Mouse (Mus musculus): Measurements from ENCODE around the gene Slc8a1.

The Slc8a1 gene

GRCm38 (mm10) chr17:81738311-81738755, at the start of gene Slc8a1:
Gene Slc8a1, minus strand, starts transcription at chr17:81738377.
- CTCF ChIA-PET, result no interaction called here

GRCm38 (mm10) chr17:81787350-81787749, 49.2 kb upstream of the Slc8a1 start:
- CTCF ChIA-PET, result no interaction called here
- POLR2A ChIA-PET, result no interaction called here

More at GRCm38 (mm10) chr17:81738311-81738755, at the start of gene Slc8a1:
- POLR2A ChIA-PET, result no interaction called here

DNA sequence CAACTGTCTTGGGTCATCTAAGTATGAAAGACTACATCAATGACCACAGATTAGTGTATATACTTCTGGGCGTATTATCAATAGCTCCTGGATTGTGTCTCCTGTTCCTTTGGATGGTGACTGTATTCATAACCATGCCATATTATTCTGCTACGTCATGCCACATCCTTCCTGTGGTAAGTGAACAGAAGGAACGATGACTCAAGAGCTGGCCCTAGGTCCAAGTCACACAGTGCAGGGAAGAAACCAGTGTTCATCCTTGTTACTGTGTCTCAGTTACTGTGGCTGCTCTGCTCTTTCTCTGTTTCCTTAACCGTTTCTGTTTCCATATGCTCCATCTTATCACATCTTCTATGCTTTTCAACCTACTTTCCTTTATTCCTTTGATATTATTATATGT, 44.1 kb upstream of the Slc8a1 start:
- POLR2A ChIA-PET, result no interaction called here
- CTCF ChIA-PET, result no interaction called here

DNA sequence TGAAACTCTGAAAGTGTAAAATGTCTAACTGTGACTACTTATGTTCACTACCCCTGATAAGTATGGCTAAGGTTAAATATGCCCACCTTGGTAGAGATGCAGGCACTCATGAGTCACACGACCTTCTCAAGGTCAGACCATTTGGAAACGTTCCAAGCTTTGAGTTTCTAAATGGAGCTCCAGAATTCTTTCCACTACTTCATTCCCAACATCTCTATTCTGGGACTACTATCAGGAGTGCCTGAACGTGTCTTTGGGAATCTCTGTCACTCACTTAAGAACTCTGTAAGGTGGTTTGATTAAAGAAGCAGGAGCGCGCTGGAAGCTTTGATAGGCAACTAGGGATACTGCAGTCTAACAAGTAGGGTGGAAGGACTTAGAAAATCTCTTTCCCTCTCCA, 43.3 kb upstream of the Slc8a1 start:
- POLR2A ChIA-PET, result interaction anchor here in 1 of 4 experiments (0.7 kb wide), 1 partner anchor 338 kb away, joined by 3 read pairs; no protein-coding TSS in a partner anchor
- CTCF ChIA-PET, result no interaction called here

DNA sequence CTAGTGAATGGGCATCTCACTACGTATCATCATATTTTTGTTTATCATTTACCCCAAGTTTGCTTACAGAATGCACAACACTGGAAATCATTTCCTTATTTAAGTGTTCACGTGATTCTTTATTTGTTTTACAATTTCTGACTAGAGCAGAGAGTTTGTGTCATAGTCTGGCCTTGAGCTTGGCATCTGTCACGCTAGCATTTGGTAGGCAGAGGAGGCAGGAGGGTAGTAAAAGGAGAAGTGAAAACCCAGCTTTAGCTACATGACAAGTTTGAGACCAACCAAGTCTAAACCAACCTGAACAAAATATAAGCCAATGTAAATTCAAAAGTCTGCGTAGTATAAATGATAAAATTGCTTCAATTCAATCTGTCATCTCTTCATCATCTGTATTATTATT, 41.7 kb upstream of the Slc8a1 start:
- CTCF ChIA-PET, result no interaction called here
- POLR2A ChIA-PET, result interaction anchor here in 1 of 4 experiments (0.7 kb wide), 1 partner anchor 19 kb away, joined by 4 read pairs; no protein-coding TSS in a partner anchor

DNA sequence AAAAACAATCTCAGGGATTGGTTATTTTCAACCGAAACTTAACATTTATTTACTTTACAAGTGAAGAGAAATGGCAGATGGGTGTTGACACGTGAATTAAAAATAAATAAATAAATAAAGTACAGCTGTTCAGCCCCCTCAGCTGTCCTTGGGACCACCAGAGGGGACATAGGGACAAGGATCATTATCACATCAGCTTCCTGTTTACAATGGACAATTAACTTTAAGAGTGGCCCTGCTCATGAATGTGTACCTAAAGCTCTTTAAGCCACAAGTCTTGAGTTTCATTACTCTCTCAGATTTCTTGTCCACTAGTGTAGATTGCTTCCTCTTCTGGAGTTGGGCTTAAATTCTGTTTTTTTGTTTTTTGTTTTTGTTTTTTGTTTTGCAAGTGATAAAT, 12.5 kb upstream of the Slc8a1 start:
- POLR2A ChIA-PET, result no interaction called here
- CTCF ChIA-PET, result no interaction called here

GRCm38 (mm10) chr17:81743034-81743433, 4.9 kb upstream of the Slc8a1 start:
- CTCF ChIA-PET, result no interaction called here
- POLR2A ChIA-PET, result no interaction called here

GRCm38 (mm10) chr17:81740576-81740975, 2.4 kb upstream of the Slc8a1 start:
- POLR2A ChIA-PET, result no interaction called here
- CTCF ChIA-PET, result no interaction called here

DNA sequence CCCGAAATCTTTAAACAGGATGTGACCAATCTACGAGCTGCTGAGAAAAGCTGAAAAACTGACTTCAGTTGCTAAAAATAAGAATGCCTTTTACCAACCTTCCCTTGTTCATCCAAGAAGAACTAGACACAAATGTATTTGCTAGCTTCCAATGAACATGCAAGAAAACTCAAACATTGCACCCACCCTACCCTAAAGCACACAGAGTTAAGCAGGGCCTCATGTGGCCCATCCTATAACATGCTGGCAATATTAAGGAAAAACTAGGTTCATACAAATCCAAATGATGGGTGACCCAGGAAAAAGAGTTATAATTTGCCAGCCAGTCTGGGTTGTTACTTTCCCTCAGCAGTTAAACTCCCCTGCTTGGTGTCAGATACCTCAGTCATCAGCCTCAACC, 398 bp downstream of the Slc8a1 start:
- CTCF ChIA-PET, result no interaction called here

GRCm38 (mm10) chr17:81737309-81737708, 868 bp downstream of the Slc8a1 start:
- CTCF ChIA-PET, result no interaction called here
- POLR2A ChIA-PET, result interaction anchor here in 1 of 4 experiments (1.1 kb wide), 1 partner anchor 125 kb away, joined by 3 read pairs; no protein-coding TSS in a partner anchor

More for the DNA sequence above, 398 bp downstream of the Slc8a1 start:
- POLR2A ChIA-PET, result interaction anchor here in 1 of 4 experiments (1.1 kb wide), 1 partner anchor 124 kb away, joined by 3 read pairs; no protein-coding TSS in a partner anchor

GRCm38 (mm10) chr17:81735583-81735982, 2.6 kb downstream of the Slc8a1 start:
- ChIA-PET CTCF (no interaction called here), POLR2A (no interaction called here)

- ChIA-PET POLR2A (no interaction called here), CTCF (no interaction called here)
Observed at GRCm38 (mm10) chr17:81729891-81730290, 8.3 kb downstream of the Slc8a1 start.

DNA sequence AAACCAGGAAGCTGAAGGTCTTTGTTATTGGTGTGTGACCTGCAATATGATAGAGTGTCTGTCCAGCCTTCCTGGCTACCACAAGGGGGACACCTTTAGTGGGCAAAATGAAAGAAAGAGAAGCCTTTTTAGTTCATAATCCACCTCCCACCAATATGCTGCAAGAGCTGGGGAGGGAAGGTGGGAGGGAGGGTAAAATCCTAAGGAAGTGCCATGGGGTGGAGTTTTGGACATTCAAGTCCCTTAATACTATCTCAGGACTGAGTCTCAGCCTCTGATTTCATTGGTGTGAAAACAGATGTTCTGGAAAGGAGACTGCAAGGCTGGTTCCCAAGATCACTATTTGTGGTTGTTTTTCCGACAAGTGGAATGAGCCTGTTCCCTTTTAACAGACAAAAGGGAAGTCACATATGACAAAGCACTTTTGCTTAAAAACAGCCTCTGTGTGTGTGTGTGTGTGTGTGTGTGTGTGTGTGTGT, 25.9 kb downstream of the Slc8a1 start:
- CTCF ChIA-PET, result no interaction called here
- POLR2A ChIA-PET, result interaction anchor here in 1 of 4 experiments (0.6 kb wide), 1 partner anchor 612 kb away, joined by 3 read pairs; no protein-coding TSS in a partner anchor

DNA sequence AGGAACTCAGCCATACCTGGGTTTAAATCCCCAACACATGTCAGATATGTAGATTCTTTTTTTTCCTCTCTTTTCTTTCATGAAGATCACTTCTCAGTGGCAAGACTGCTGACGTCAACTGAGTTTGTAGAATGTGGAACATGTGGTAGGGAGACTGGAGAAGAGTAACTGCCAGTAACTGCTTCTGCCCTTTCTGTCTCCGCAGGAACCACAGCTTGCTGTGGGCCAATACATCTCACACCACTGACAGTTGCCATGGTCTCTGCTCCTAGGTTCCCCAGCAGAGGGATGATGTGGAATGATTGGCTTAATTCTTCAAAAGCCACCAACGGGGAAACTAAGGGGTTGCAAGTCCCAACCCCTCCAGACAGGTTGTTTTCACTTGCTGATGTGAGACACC, 33.4 kb downstream of the Slc8a1 start:
- CTCF ChIA-PET, result no interaction called here
- POLR2A ChIA-PET, result no interaction called here

DNA sequence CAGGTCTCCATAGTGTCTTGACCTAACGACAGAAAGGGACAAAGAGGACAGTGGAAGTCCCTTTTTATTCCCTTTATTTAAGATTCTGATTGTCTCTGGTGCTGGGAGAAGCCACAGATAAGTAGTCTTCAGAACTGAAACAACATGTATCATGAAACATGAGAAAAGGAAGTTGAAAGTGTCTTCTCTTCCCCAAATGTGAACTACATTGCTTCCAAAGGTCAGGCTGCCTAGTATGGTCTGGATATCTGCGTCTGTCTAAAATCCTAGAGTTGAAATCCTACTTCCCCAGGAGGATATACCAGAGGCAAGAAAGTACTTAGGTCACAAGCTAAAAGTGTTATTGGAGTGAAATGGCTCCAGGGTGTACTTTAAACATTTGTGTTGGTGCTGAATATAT, 34.9 kb downstream of the Slc8a1 start:
- POLR2A ChIA-PET, result no interaction called here
- CTCF ChIA-PET, result no interaction called here

GRCm38 (mm10) chr17:81701701-81702100, 36.5 kb downstream of the Slc8a1 start:
- POLR2A ChIA-PET, result no interaction called here
- CTCF ChIA-PET, result no interaction called here

DNA sequence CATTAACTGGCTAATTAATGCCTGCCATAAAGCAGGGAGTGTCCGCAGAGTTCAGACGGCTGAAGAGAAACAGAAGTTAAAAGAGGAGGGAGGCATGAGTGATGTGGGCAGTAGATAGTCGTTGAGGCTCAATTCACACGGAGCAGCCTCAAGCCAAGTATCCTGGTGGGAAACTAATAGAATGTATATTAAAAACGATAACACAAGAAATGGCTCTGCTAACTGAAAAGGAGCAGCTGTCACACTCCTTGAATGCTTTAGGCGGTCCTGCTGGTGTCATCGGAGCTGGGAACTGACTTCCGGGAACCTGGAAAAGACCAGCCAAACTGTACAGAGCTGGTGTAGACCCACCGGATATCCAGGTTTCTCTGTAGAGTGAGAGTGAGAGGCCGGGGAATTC, 39.4 kb downstream of the Slc8a1 start:
- ChIA-PET CTCF (interaction anchor here in 1 of 4 experiments (0.7 kb wide), 1 partner anchor 1250 kb away, joined by 3 read pairs; no protein-coding TSS in a partner anchor), POLR2A (no interaction called here)

DNA sequence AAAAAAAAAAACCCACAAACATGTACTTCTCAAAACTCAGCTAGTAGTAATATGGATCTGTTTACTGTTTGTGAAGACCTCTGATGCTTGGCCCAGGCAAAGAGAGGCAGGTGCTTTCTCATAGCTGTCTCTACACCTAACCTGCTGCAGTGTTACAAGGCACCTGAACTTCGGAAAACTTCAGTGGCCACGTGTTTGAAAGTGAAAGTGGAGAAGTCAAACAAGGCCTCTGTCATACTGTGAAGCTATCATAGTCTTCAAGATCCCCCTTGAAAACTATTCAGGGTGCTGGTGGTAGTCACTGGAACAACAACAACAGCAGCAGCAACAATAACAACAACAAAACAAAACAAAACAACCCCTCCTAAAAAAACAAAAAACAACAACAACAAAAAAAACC, 40.5 kb downstream of the Slc8a1 start:
- POLR2A ChIA-PET, result no interaction called here
- CTCF ChIA-PET, result interaction anchor here in 1 of 4 experiments (0.7 kb wide), 1 partner anchor 282 kb away, joined by 5 read pairs; no protein-coding TSS in a partner anchor

DNA sequence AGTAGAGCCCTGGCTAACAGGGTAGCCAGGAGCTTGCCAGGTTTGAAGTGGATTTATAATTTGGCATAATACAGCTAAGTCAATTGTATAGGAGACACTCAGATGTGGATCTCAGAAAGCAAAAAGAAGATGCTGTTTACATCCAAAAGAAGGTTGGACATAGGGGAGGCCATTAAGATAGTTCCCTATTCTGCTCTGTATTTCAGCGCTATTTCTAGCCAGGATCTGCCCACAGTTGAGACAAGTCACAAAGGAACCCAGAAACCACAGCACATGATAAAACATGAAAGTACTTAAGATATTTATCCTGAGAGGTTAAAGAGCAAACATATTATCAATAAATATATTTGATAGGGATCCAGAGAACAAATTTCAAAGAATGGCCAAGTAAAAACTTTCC, 43.2 kb downstream of the Slc8a1 start:
- ChIA-PET POLR2A (no interaction called here), CTCF (no interaction called here)

GRCm38 (mm10) chr17:81679616-81680015, 58.6 kb downstream of the Slc8a1 start:
- POLR2A ChIA-PET, result no interaction called here

GRCm38 (mm10) chr17:81677450-81677849, 60.7 kb downstream of the Slc8a1 start:
- ChIA-PET CTCF (no interaction called here), POLR2A (interaction anchor here in 1 of 4 experiments (0.6 kb wide), 1 partner anchor 507 kb away, joined by 5 read pairs; no protein-coding TSS in a partner anchor)

More at GRCm38 (mm10) chr17:81679616-81680015, 58.6 kb downstream of the Slc8a1 start:
- CTCF ChIA-PET, result no interaction called here

DNA sequence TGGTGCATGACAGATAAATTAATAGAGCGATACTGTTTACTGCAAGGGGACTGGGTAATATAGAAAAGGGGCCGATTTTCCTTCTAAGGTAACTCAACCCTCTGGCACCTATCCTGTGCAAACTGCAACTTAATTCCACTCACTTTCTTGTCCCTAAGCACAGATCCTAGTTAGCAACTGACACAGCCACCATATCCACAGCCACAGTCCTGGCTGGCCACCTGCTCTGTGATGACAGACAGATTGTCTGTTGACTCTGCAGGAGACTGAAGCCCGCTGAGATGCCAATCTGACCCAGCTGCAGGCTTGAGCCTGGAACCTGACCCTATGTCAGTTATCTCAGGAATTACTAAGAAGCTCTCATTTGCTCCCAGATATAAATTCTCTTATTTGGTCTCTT, 62.0 kb downstream of the Slc8a1 start:
- ChIA-PET CTCF (interaction anchor here in 1 of 4 experiments (0.7 kb wide), 1 partner anchor 1370 kb away, joined by 3 read pairs; no protein-coding TSS in a partner anchor), POLR2A (interaction anchor here in 1 of 4 experiments (0.6 kb wide), 1 partner anchor 55 kb away, joined by 5 read pairs; no protein-coding TSS in a partner anchor)

Data from embryonic stem cell, embryonic (primary cell).